Mouse (Mus musculus) CH12.LX (cell line): Measurements from ENCODE around the gene Hoxd8. TPM values are rescaled to one million over a fixed set of nuclear protein-coding genes. Genes with fewer than 3 reads are reported as not detected.

Experiments used
- DNase-seq: peaks from one replicate; pipeline ENCODE4 v3.0.0-alpha.2; 2013; ENCODE audit errors: extremely low read depth
- H3K27ac ChIP-seq: 2 replicates; pipeline ENCODE4 v1.5.1; 2012; ENCODE audit warnings: low read depth, mild to moderate bottlenecking, control low read depth, moderate library complexity; ENCODE audit not compliant: insufficient read depth
- H3K27me3 ChIP-seq: replicated peaks from 2 replicates; pipeline ENCODE3; 2012; ENCODE audit warnings: inconsistent platforms
- H3K36me3 ChIP-seq, 2 experiments: replicated peaks in 1 of 2; 2 replicates each; pipeline versions ENCODE3 to v1.6.1; 2012; ENCODE audit warnings: inconsistent platforms in 1 of 2, low read length in 1 of 2, mild to moderate bottlenecking in 1 of 2, mixed read lengths in 1 of 2, moderate library complexity in 1 of 2; ENCODE audit not compliant: control insufficient read depth in 1 of 2, insufficient read depth in 1 of 2
- H3K4me1 ChIP-seq, 2 experiments: 2 replicates each; pipeline ENCODE4 v1.6.1; 2012; ENCODE audit warnings: inconsistent platforms in 1 of 2, moderate library complexity in 1 of 2; ENCODE audit not compliant: insufficient read depth in 2 of 2, control insufficient read depth in 1 of 2
- H3K4me2 ChIP-seq: 2 replicates; pipeline ENCODE4 v1.6.1; 2012; ENCODE audit warnings: low read depth, mild to moderate bottlenecking, control low read depth; ENCODE audit not compliant: poor library complexity, insufficient read depth, severe bottlenecking
- H3K4me3 ChIP-seq, 3 experiments: fragments of 150-350 bp in 1 of 3; sonication (generic) in 1 of 3; replicated peaks in 1 of 3; 2 replicates each; pipeline versions ENCODE3 to v1.5.1; 2011 to 2012; ENCODE audit warnings: low read depth in 2 of 3, low read length in 2 of 3, mild to moderate bottlenecking in 2 of 3, moderate library complexity in 2 of 3, control low read depth in 1 of 3, improper control_type of control experiment in 1 of 3, inconsistent platforms in 1 of 3, mixed read lengths in 1 of 3; ENCODE audit not compliant: poor library complexity in 1 of 3
- H3K79me2 ChIP-seq: replicated peaks from 2 replicates; pipeline ENCODE4 v1.6.1; 2012; ENCODE audit warnings: mild to moderate bottlenecking, moderate library complexity; ENCODE audit not compliant: control insufficient read depth, poor library complexity, insufficient read depth, severe bottlenecking; ENCODE audit errors: extremely low read depth
- H3K9ac ChIP-seq: 2 replicates; pipeline ENCODE4 v1.6.1; 2012; ENCODE audit warnings: low read depth, mild to moderate bottlenecking, control low read depth, moderate library complexity; ENCODE audit not compliant: insufficient read depth
- H3K9me3 ChIP-seq: replicated peaks from 2 replicates; pipeline ENCODE3; 2012; ENCODE audit warnings: low read length, inconsistent platforms, mixed read lengths
- BHLHE40 ChIP-seq: IDR thresholded peaks from 2 replicates; pipeline ENCODE4 v1.6.1; 2011; ENCODE audit warnings: mild to moderate bottlenecking, low read depth, low read length, improper control_type of control experiment
- CHD1 ChIP-seq: IDR thresholded peaks from 2 replicates; pipeline ENCODE4 v1.6.1; 2012; ENCODE audit warnings: low read depth, low read length, improper control_type of control experiment, inconsistent platforms
- E2F4 ChIP-seq: IDR thresholded peaks from 2 replicates; pipeline ENCODE4 v1.6.1; 2011; ENCODE audit warnings: low read depth, low read length, improper control_type of control experiment; ENCODE audit not compliant: insufficient replicate concordance
- ELF1 ChIP-seq: IDR thresholded peaks from 2 replicates; pipeline ENCODE4 v1.6.1; 2014; ENCODE audit warnings: low read depth, mild to moderate bottlenecking, inconsistent platforms, low read length, improper control_type of control experiment
- EP300 ChIP-seq: IDR thresholded peaks from 2 replicates; pipeline ENCODE4 v1.6.1; 2011; ENCODE audit warnings: low read length, improper control_type of control experiment
- JUN ChIP-seq: IDR thresholded peaks from 2 replicates; pipeline ENCODE4 v1.6.1; 2011; ENCODE audit warnings: low read depth, mild to moderate bottlenecking, low read length, improper control_type of control experiment, moderate library complexity; ENCODE audit not compliant: insufficient read depth
- KAT2A ChIP-seq: IDR thresholded peaks from 2 replicates; pipeline ENCODE4 v1.6.1; 2012; ENCODE audit warnings: low read length, improper control_type of control experiment, inconsistent platforms; ENCODE audit not compliant: insufficient replicate concordance
- MAFK ChIP-seq: IDR thresholded peaks from 2 replicates; pipeline ENCODE4 v1.6.1; 2011; ENCODE audit warnings: low read length, improper control_type of control experiment; ENCODE audit not compliant: insufficient replicate concordance
- MAX ChIP-seq: IDR thresholded peaks from 2 replicates; pipeline ENCODE4 v1.6.1; 2011; ENCODE audit warnings: low read length, improper control_type of control experiment
- MAZ ChIP-seq: IDR thresholded peaks from 2 replicates; pipeline ENCODE4 v1.6.1; 2012; ENCODE audit warnings: low read depth, mild to moderate bottlenecking, inconsistent platforms, low read length, improper control_type of control experiment, moderate library complexity
- MEF2A ChIP-seq: IDR thresholded peaks from 2 replicates; pipeline ENCODE4 v1.6.1; 2014; ENCODE audit warnings: low read depth, mild to moderate bottlenecking, inconsistent platforms, low read length, improper control_type of control experiment, borderline replicate concordance
- MYC ChIP-seq: IDR thresholded peaks from 2 replicates; pipeline ENCODE4 v1.6.1; 2011; ENCODE audit warnings: low read depth, mild to moderate bottlenecking, improper control_type of control experiment, low read length
- NELFE ChIP-seq: IDR thresholded peaks from 2 replicates; pipeline ENCODE4 v1.6.1; 2011; ENCODE audit warnings: low read depth, low read length, improper control_type of control experiment
- PAX5 ChIP-seq: IDR thresholded peaks from 2 replicates; pipeline ENCODE4 v1.6.1; 2012; ENCODE audit warnings: low read length, inconsistent platforms, mixed read lengths
- POLR2A ChIP-seq: IDR thresholded peaks from 2 replicates; pipeline ENCODE4 v1.6.1; 2011; ENCODE audit warnings: low read depth, mild to moderate bottlenecking, improper control_type of control experiment, low read length
- POLR2AphosphoS2 ChIP-seq: IDR thresholded peaks from 2 replicates; pipeline ENCODE4 v1.6.1; 2011; ENCODE audit warnings: low read depth, low read length, improper control_type of control experiment
- SIN3A ChIP-seq: IDR thresholded peaks from 2 replicates; pipeline ENCODE4 v1.6.1; 2012; ENCODE audit warnings: low read length, improper control_type of control experiment, inconsistent platforms
- TCF12 ChIP-seq: IDR thresholded peaks from 2 replicates; pipeline ENCODE4 v1.6.1; 2014; ENCODE audit warnings: low read depth, mild to moderate bottlenecking, inconsistent platforms, low read length, improper control_type of control experiment
- UBTF ChIP-seq: IDR thresholded peaks from 2 replicates; pipeline ENCODE4 v1.6.1; 2012; ENCODE audit warnings: low read depth, mild to moderate bottlenecking, inconsistent platforms, low read length, improper control_type of control experiment, moderate library complexity
- ZC3H11A ChIP-seq: IDR thresholded peaks from 2 replicates; pipeline ENCODE4 v1.6.1; 2012; ENCODE audit warnings: low read depth, mild to moderate bottlenecking, inconsistent platforms, low read length, improper control_type of control experiment
- ZMIZ1 ChIP-seq: IDR thresholded peaks from 2 replicates; pipeline ENCODE4 v1.6.1; 2012; ENCODE audit warnings: low read depth, mild to moderate bottlenecking, inconsistent platforms, low read length, improper control_type of control experiment
- dilution Hi-C: fragments of 300-500 bp; cut with MboI; formaldehyde crosslinking; loops from 2 replicates; pipeline ENCODE4 v1.14.3; 2020; ENCODE audit warnings: low sequenced_read_pairs; ENCODE audit not compliant: extremely low pct_unique_long_range_greater_than_20kb, extremely low pct_ligation_motif_present
- in situ Hi-C: fragments of 300-500 bp; cut with MboI; formaldehyde crosslinking; loops from 3 replicates; pipeline ENCODE4 v1.14.3; 2019; ENCODE audit warnings: low sequenced_read_pairs, low pct_ligation_motif_present, low pct_unique_long_range_greater_than_20kb, mixed read lengths
- polyA plus RNA-seq: library from polyadenylated mRNA; unstranded; fragments of >175 nt; gene quantifications from 2 replicates; pipeline ENCODE4 v1.2.1, GENCODE M21; 2012; ENCODE audit warnings: low read depth; ENCODE audit not compliant: insufficient read length
- total RNA-seq, 2 experiments: library from RNA; depleted of rRNA; stranded (reverse); fragments of 300-350 nt in 1 of 2; fragments of >200 nt in 1 of 2; gene quantifications; 2 replicates each; pipeline ENCODE4 v1.2.3; 2012 to 2014

The Hoxd8 gene
- total and polyA plus RNA-seq, 3 experiments = 0.20 to 0.31 TPM; not detected in 1

- in situ Hi-C loops (loop anchor here (10.0 to 25.0 kb wide), 3 partner anchors 445 to 887 kb away; no protein-coding TSS in a partner anchor), dilution Hi-C loops (no loop called here)
- TF ChIP-seq PAX5 (no peak), SIN3A (no peak), BHLHE40 (no peak), ELF1 (no peak), CHD1 (no peak), MAX (no peak), UBTF (no peak), TCF12 (no peak), POLR2A (no peak), JUN (no peak), E2F4 (no peak), ZMIZ1 (no peak), ZC3H11A (no peak), EP300 (no peak), NELFE (no peak), MAZ (no peak), MEF2A (no peak), MAFK (no peak), POLR2AphosphoS2 (no peak), MYC (no peak)
- no peak for DNase-seq
- Histone ChIP-seq H3K79me2 (no peaks in the 10 kb centered on the region), H3K9me3 (peaks cover 11% of the 10 kb centered on the region), H3K4me2 (no peak overlapping the region), H3K27ac (no peak overlapping the region), H3K36me3 (no peaks in the 10 kb centered on the region), H3K9ac (no peak overlapping the region), H3K4me3 (no peak overlapping the region), H3K4me1 (no peaks in the 10 kb centered on the region), H3K27me3 (no peaks in the 10 kb centered on the region)
Observed at GRCm38 (mm10) chr2:74699664-74700545, 4.5 kb upstream of the Hoxd8 start.

- H3K27me3 ChIP-seq = no peaks in the 10 kb centered on the region
- in situ Hi-C loops (loop anchor here (25.0 kb wide), 1 partner anchor 887 kb away; no protein-coding TSS in a partner anchor), dilution Hi-C loops (no loop called here)
- H3K79me2 ChIP-seq = no peaks in the 10 kb centered on the region
- no peaks in the 10 kb centered on the region for H3K4me1 ChIP-seq
- H3K27ac ChIP-seq = no peak overlapping the region
- H3K9me3 ChIP-seq = peaks cover 11% of the 10 kb centered on the region
- H3K36me3 ChIP-seq = no peaks in the 10 kb centered on the region
- no peak overlapping the region for H3K4me3 ChIP-seq
- H3K9ac ChIP-seq = no peak overlapping the region
- no peak for DNase-seq
- H3K4me2 ChIP-seq = no peak overlapping the region
- TF ChIP-seq KAT2A (no peak), UBTF (no peak)
- TF ChIP-seq, all 38 proteins: peak for 0
Observed at GRCm38 (mm10) chr2:74700546-74701112, 3.8 kb upstream of the Hoxd8 start.
